Mouse (Mus musculus): ENCODE data around the gene Slc24a3.

GRCm38 (mm10) chr2:145510650-145511225 is 343.2 kb downstream of the Slc24a3 start:
- TF ChIP-seq CTCF (IDR thresholded peaks at IDR 0.05; ENCODE audit: insufficient read depth, low read length) = no peak
- no peak for TF ChIP-seq POLR2A (IDR thresholded peaks at IDR 0.05; ENCODE audit: borderline replicate concordance, extremely low read depth, low read depth, low read length)
